Mouse (Mus musculus) CH12.LX (cell line): ENCODE data around the gene Gm40460. TPM values are rescaled to one million over a fixed set of nuclear protein-coding genes. Genes with fewer than 3 reads are reported as not detected.

Experiments used
- DNase-seq: peaks from one replicate; pipeline ENCODE4 v3.0.0-alpha.2; 2013; ENCODE audit errors: extremely low read depth
- H3K27ac ChIP-seq: 2 replicates; pipeline ENCODE4 v1.5.1; 2012; ENCODE audit warnings: low read depth, mild to moderate bottlenecking, control low read depth, moderate library complexity; ENCODE audit not compliant: insufficient read depth
- H3K27me3 ChIP-seq: replicated peaks from 2 replicates; pipeline ENCODE3; 2012; ENCODE audit warnings: inconsistent platforms
- H3K36me3 ChIP-seq, 2 experiments: replicated peaks in 1 of 2; 2 replicates each; pipeline versions ENCODE3 to v1.6.1; 2012; ENCODE audit warnings: inconsistent platforms in 1 of 2, low read length in 1 of 2, mild to moderate bottlenecking in 1 of 2, mixed read lengths in 1 of 2, moderate library complexity in 1 of 2; ENCODE audit not compliant: control insufficient read depth in 1 of 2, insufficient read depth in 1 of 2
- H3K4me1 ChIP-seq, 2 experiments: 2 replicates each; pipeline ENCODE4 v1.6.1; 2012; ENCODE audit warnings: inconsistent platforms in 1 of 2, moderate library complexity in 1 of 2; ENCODE audit not compliant: insufficient read depth in 2 of 2, control insufficient read depth in 1 of 2
- H3K4me2 ChIP-seq: 2 replicates; pipeline ENCODE4 v1.6.1; 2012; ENCODE audit warnings: low read depth, mild to moderate bottlenecking, control low read depth; ENCODE audit not compliant: poor library complexity, insufficient read depth, severe bottlenecking
- H3K4me3 ChIP-seq, 3 experiments: fragments of 150-350 bp in 1 of 3; sonication (generic) in 1 of 3; replicated peaks in 1 of 3; 2 replicates each; pipeline versions ENCODE3 to v1.5.1; 2011 to 2012; ENCODE audit warnings: low read depth in 2 of 3, low read length in 2 of 3, mild to moderate bottlenecking in 2 of 3, moderate library complexity in 2 of 3, control low read depth in 1 of 3, improper control_type of control experiment in 1 of 3, inconsistent platforms in 1 of 3, mixed read lengths in 1 of 3; ENCODE audit not compliant: poor library complexity in 1 of 3
- H3K79me2 ChIP-seq: replicated peaks from 2 replicates; pipeline ENCODE4 v1.6.1; 2012; ENCODE audit warnings: mild to moderate bottlenecking, moderate library complexity; ENCODE audit not compliant: control insufficient read depth, poor library complexity, insufficient read depth, severe bottlenecking; ENCODE audit errors: extremely low read depth
- H3K9ac ChIP-seq: 2 replicates; pipeline ENCODE4 v1.6.1; 2012; ENCODE audit warnings: low read depth, mild to moderate bottlenecking, control low read depth, moderate library complexity; ENCODE audit not compliant: insufficient read depth
- H3K9me3 ChIP-seq: replicated peaks from 2 replicates; pipeline ENCODE3; 2012; ENCODE audit warnings: low read length, inconsistent platforms, mixed read lengths
- BHLHE40 ChIP-seq: IDR thresholded peaks from 2 replicates; pipeline ENCODE4 v1.6.1; 2011; ENCODE audit warnings: mild to moderate bottlenecking, low read depth, low read length, improper control_type of control experiment
- CHD1 ChIP-seq: IDR thresholded peaks from 2 replicates; pipeline ENCODE4 v1.6.1; 2012; ENCODE audit warnings: low read depth, low read length, improper control_type of control experiment, inconsistent platforms
- CTCF ChIP-seq, 2 experiments: IDR thresholded peaks in 1 of 2; conservative IDR thresholded peaks in 1 of 2; 2 replicates each; pipeline ENCODE4 v1.5.1; 2011 to 2012; ENCODE audit warnings: low read depth in 2 of 2, low read length in 2 of 2, improper control_type of control experiment in 1 of 2, inconsistent platforms in 1 of 2, mild to moderate bottlenecking in 1 of 2, moderate library complexity in 1 of 2
- E2F4 ChIP-seq: IDR thresholded peaks from 2 replicates; pipeline ENCODE4 v1.6.1; 2011; ENCODE audit warnings: low read depth, low read length, improper control_type of control experiment; ENCODE audit not compliant: insufficient replicate concordance
- ELF1 ChIP-seq: IDR thresholded peaks from 2 replicates; pipeline ENCODE4 v1.6.1; 2014; ENCODE audit warnings: low read depth, mild to moderate bottlenecking, inconsistent platforms, low read length, improper control_type of control experiment
- ETS1 ChIP-seq: conservative IDR thresholded peaks from 2 replicates; pipeline ENCODE4 v1.6.1; 2012; ENCODE audit warnings: low read depth, mild to moderate bottlenecking, inconsistent platforms, low read length, improper control_type of control experiment, moderate library complexity
- HCFC1 ChIP-seq: IDR thresholded peaks from 2 replicates; pipeline ENCODE4 v1.6.1; 2012; ENCODE audit warnings: low read depth, mild to moderate bottlenecking, inconsistent platforms, low read length, improper control_type of control experiment
- IRF4 ChIP-seq: IDR thresholded peaks from 2 replicates; pipeline ENCODE4 v1.6.1; 2014; ENCODE audit warnings: low read depth, mild to moderate bottlenecking, inconsistent platforms, low read length, improper control_type of control experiment
- JUN ChIP-seq: IDR thresholded peaks from 2 replicates; pipeline ENCODE4 v1.6.1; 2011; ENCODE audit warnings: low read depth, mild to moderate bottlenecking, low read length, improper control_type of control experiment, moderate library complexity; ENCODE audit not compliant: insufficient read depth
- MAX ChIP-seq: IDR thresholded peaks from 2 replicates; pipeline ENCODE4 v1.6.1; 2011; ENCODE audit warnings: low read length, improper control_type of control experiment
- MEF2A ChIP-seq: IDR thresholded peaks from 2 replicates; pipeline ENCODE4 v1.6.1; 2014; ENCODE audit warnings: low read depth, mild to moderate bottlenecking, inconsistent platforms, low read length, improper control_type of control experiment, borderline replicate concordance
- MYC ChIP-seq: IDR thresholded peaks from 2 replicates; pipeline ENCODE4 v1.6.1; 2011; ENCODE audit warnings: low read depth, mild to moderate bottlenecking, improper control_type of control experiment, low read length
- NELFE ChIP-seq: IDR thresholded peaks from 2 replicates; pipeline ENCODE4 v1.6.1; 2011; ENCODE audit warnings: low read depth, low read length, improper control_type of control experiment
- NRF1 ChIP-seq: IDR thresholded peaks from 2 replicates; pipeline ENCODE4 v1.6.1; 2014; ENCODE audit warnings: low read depth, mild to moderate bottlenecking, inconsistent platforms, low read length, improper control_type of control experiment, moderate library complexity
- POLR2A ChIP-seq: IDR thresholded peaks from 2 replicates; pipeline ENCODE4 v1.6.1; 2011; ENCODE audit warnings: low read depth, mild to moderate bottlenecking, improper control_type of control experiment, low read length
- RAD21 ChIP-seq: IDR thresholded peaks from 2 replicates; pipeline ENCODE4 v1.6.1; 2011; ENCODE audit warnings: low read depth, mild to moderate bottlenecking, low read length, improper control_type of control experiment, moderate library complexity
- RCOR1 ChIP-seq: conservative IDR thresholded peaks from 2 replicates; pipeline ENCODE4 v1.6.1; 2012; ENCODE audit warnings: low read depth, mild to moderate bottlenecking, inconsistent platforms, low read length, improper control_type of control experiment
- SMC3 ChIP-seq: IDR thresholded peaks from 2 replicates; pipeline ENCODE4 v1.6.1; 2011; ENCODE audit warnings: low read depth, low read length, improper control_type of control experiment
- TBP ChIP-seq: conservative IDR thresholded peaks from 2 replicates; pipeline ENCODE4 v1.6.1; 2011; ENCODE audit warnings: low read depth, low read length, improper control_type of control experiment
- USF1 ChIP-seq: IDR thresholded peaks from 2 replicates; pipeline ENCODE4 v1.6.1; 2014; ENCODE audit warnings: low read depth, mild to moderate bottlenecking, inconsistent platforms, low read length, improper control_type of control experiment
- ZNF384 ChIP-seq: IDR thresholded peaks from 2 replicates; pipeline ENCODE4 v1.6.1; 2012; ENCODE audit warnings: low read depth, low read length, improper control_type of control experiment, inconsistent platforms
- dilution Hi-C: fragments of 300-500 bp; cut with MboI; formaldehyde crosslinking; loops from 2 replicates; pipeline ENCODE4 v1.14.3; 2020; ENCODE audit warnings: low sequenced_read_pairs; ENCODE audit not compliant: extremely low pct_unique_long_range_greater_than_20kb, extremely low pct_ligation_motif_present
- in situ Hi-C: fragments of 300-500 bp; cut with MboI; formaldehyde crosslinking; loops from 3 replicates; pipeline ENCODE4 v1.14.3; 2019; ENCODE audit warnings: low sequenced_read_pairs, low pct_ligation_motif_present, low pct_unique_long_range_greater_than_20kb, mixed read lengths
- polyA plus RNA-seq: library from polyadenylated mRNA; unstranded; fragments of >175 nt; gene quantifications from 2 replicates; pipeline ENCODE4 v1.2.1, GENCODE M21; 2012; ENCODE audit warnings: low read depth; ENCODE audit not compliant: insufficient read length
- total RNA-seq, 2 experiments: library from RNA; depleted of rRNA; stranded (reverse); fragments of 300-350 nt in 1 of 2; fragments of >200 nt in 1 of 2; gene quantifications; 2 replicates each; pipeline ENCODE4 v1.2.3; 2012 to 2014

Gm40460 gene
- total and polyA plus RNA-seq, 3 experiments = not detected

DNA sequence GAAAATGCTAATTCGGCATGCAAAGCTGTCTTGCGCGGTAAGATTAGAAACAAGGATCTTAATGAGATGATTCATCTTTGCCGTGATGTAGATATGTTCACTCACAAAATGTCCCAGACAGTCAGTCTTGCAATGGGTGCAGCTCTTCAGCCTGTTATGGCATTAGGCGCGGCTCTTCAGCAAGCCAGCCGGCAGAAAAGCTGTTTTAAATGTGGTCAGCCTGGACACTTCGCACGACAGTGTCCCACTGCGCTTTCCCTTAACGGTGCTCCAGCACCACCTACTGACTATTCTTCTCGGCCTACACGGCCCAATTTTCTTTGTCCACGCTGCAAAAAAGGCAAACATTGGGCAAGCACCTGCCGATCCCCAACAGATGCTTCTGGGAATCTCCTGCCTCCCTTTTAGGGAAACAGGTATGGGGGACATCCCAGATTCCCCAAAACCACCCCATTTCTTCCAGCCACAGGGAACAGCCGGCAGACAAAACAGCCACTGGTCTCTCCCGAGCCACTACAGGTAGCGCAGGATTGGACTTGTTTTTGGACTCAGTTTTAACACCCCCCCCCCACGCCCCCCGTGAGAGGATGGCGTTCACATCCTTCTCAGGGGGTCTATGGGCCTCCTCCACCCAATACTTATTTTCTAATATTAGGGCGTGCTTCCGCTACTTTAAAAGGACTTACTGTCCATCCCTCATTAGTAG is 44.4 kb upstream of the Gm40460 start:
- no peak overlapping the region for H3K4me3 ChIP-seq
- H3K36me3 ChIP-seq = no peaks in the 10 kb centered on the region
- peak in 1 of 2 experiments; percentile 53; a peak in 2 of 4 replicates for TF ChIP-seq CTCF (conservative IDR thresholded peaks at IDR 0.05 in 1 of 2, IDR thresholded peaks at IDR 0.05 in 1 of 2; ENCODE audit: low read depth in 2 of 2, low read length in 2 of 2)
- TF ChIP-seq RAD21 = peak; percentile 35
- TF ChIP-seq ZNF384 = no peak
- TF ChIP-seq IRF4 = 0 out of 2 replicates have a peak, but pooled peaks have one; percentile 24
- no peak for TF ChIP-seq USF1
- peaks cover 41% of the 10 kb centered on the region for H3K27me3 ChIP-seq
- in situ Hi-C loops = no loop called here
- peak overlapping the region; percentile 79 for H3K4me2 ChIP-seq
- no peak overlapping the region for H3K27ac ChIP-seq
- H3K9ac ChIP-seq = peak overlapping the region; percentile 22; the same call in 1 of the 2 replicates
- H3K79me2 ChIP-seq = no peaks in the 10 kb centered on the region
- H3K4me1 ChIP-seq = peaks cover 3 to 7% of the 10 kb centered on the region in 2 experiments; a peak in 2 of 4 replicates
- dilution Hi-C loops = no loop called here
- no peaks in the 10 kb centered on the region for H3K9me3 ChIP-seq
- DNase-seq = peak; percentile 31

DNA sequence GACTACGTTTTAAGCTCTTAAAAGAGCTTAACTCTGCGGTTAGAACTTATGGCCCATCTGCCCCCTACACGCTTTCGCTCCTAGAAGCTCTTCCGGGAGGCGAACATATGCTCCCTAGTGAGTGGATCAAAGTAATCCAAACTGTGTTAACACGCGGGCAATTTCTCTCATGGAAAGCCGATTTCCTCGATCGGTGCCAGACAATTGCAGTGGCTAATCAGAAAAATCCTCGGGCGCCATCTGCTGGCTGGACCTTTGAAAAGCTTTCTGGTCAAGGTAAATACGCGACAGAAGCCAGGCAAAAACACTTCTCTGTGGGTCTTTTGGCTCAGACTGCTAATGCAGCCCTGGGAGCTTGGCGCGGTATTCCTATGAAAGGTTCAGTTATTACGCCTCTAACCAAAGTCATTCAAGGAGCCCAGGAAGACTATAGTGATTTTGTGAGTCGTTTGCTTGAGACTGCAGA is 43.8 kb upstream of the Gm40460 start:
- dilution Hi-C loops = no loop called here
- in situ Hi-C loops = no loop called here
- Histone ChIP-seq H3K9me3 (no peaks in the 10 kb centered on the region), H3K4me2 (peak overlapping the region; percentile 79), H3K9ac (peak overlapping the region; percentile 87), H3K4me1 (peaks cover 3 to 7% of the 10 kb centered on the region in 2 experiments; a peak in 2 of 4 replicates), H3K36me3 (no peaks in the 10 kb centered on the region), H3K79me2 (no peaks in the 10 kb centered on the region), H3K27ac (no peak overlapping the region), H3K27me3 (peaks cover 45% of the 10 kb centered on the region), H3K4me3 (peak overlapping the region; percentile 33 to 59 (median 51))
- 0 out of 2 replicates have a peak, but pooled peaks have one; percentile 41 for TF ChIP-seq E2F4
- peak; percentile 54 for TF ChIP-seq ELF1
- 0 out of 2 replicates have a peak, but pooled peaks have one; percentile 6 for TF ChIP-seq IRF4
- 0 out of 2 replicates have a peak, but pooled peaks have one; percentile 18 for TF ChIP-seq MEF2A
- TF ChIP-seq RAD21 = peak; percentile 49
- TF ChIP-seq HCFC1 = peak; percentile 59
- TF ChIP-seq TBP = no peak
- TF ChIP-seq ETS1 = no peak
- no peak for TF ChIP-seq USF1
- peak; percentile 36; the same call in 1 of the 2 replicates for TF ChIP-seq NELFE
- no peak for TF ChIP-seq ZNF384
- 0 out of 2 replicates have a peak, but pooled peaks have one; percentile 13 for TF ChIP-seq BHLHE40
- no peak; the same call in 1 of the 2 replicates for TF ChIP-seq MAX
- no peak for TF ChIP-seq JUN
- TF ChIP-seq SMC3 = peak; percentile 35
- TF ChIP-seq MYC = peak; percentile 60; the same call in 1 of the 2 replicates
- TF ChIP-seq CHD1 = no peak
- peak; percentile 48 to 84 for TF ChIP-seq CTCF (conservative IDR thresholded peaks at IDR 0.05 in 1 of 2, IDR thresholded peaks at IDR 0.05 in 1 of 2; ENCODE audit: low read depth in 2 of 2, low read length in 2 of 2)
- no peak for TF ChIP-seq NRF1
- TF ChIP-seq RCOR1 = no peak
- no peak for TF ChIP-seq POLR2A
- peak; percentile 92 for DNase-seq
